Mouse (Mus musculus) erythroblast, embryonic 14.5 days (primary cell): ENCODE results near the gene Cel. TPM values are rescaled to one million over a fixed set of nuclear protein-coding genes. Genes with fewer than 3 reads are reported as not detected.

Experiments
- H3K27me3 ChIP-seq: 2 replicates; pipeline ENCODE4 v1.6.1; 2012; ENCODE audit warnings: inconsistent platforms; ENCODE audit not compliant: control insufficient read depth
- H3K36me3 ChIP-seq: 2 replicates; pipeline ENCODE4 v1.6.1; 2012; ENCODE audit warnings: mild to moderate bottlenecking, inconsistent platforms; ENCODE audit not compliant: control insufficient read depth
- H3K4me1 ChIP-seq: 2 replicates; pipeline ENCODE4 v1.6.1; 2012; ENCODE audit warnings: inconsistent platforms; ENCODE audit not compliant: control insufficient read depth
- H3K4me3 ChIP-seq: replicated peaks from 2 replicates; pipeline ENCODE3; 2012; ENCODE audit warnings: moderate library complexity, mild to moderate bottlenecking, inconsistent platforms
- H3K9me3 ChIP-seq: 2 replicates; pipeline ENCODE4 v1.6.1; 2012; ENCODE audit warnings: low read length, inconsistent platforms, mixed read lengths; ENCODE audit not compliant: control insufficient read depth
- GATA1 ChIP-seq: IDR thresholded peaks from 2 replicates; pipeline ENCODE4 v1.6.1; 2012; ENCODE audit warnings: low read length, inconsistent platforms, mixed read lengths
- TAL1 ChIP-seq: IDR thresholded peaks from 3 replicates; pipeline ENCODE4 v1.6.1; 2012; ENCODE audit warnings: low read length, inconsistent platforms, mixed read lengths
- polyA plus RNA-seq: library from polyadenylated mRNA; stranded (reverse); fragments of >175 nt; gene quantifications from 2 replicates; pipeline ENCODE4 v1.2.3, GENCODE M21; 2012

Cel gene
- polyA plus RNA-seq, 1 experiment: not detected

DNA sequence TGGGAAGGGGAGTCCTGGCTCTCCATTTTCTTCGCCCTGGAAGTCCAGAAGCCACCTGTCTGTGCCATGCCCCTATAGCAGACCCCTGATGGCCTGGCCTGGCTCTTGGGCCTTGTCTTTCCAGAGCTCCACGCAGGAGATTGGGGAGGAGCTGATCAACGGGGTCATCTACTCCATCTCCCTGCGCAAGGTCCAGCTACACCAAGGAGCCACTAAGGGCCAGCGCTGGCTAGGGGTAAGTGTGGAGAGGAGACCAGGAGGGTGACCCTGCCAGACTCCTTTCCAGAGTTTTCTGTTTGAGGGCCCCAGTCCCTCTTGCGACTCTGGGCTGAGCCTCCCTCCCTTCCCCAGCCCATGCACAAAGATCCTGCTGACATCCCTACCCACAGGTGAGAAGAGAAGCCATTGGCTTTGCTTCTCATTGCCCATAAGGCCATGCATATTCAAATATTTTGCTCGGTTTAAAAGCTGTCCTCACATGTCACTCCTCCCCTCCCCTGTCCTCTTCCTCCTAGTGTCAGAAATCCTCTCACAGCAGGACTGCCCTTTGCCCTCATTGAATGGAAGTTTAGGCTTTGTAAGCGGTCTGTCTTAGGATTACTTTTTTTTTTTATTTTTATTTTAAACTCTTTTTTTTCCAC is 22.5 kb downstream of the Cel start:
- H3K27me3 ChIP-seq: no peaks in the 10 kb centered on the region
- no peaks in the 10 kb centered on the region; the same call in 1 of the 2 replicates for H3K4me1 ChIP-seq
- H3K36me3 ChIP-seq: no peaks in the 10 kb centered on the region
- no peak for TF ChIP-seq GATA1
- TF ChIP-seq TAL1: no peak
- H3K9me3 ChIP-seq: no peaks in the 10 kb centered on the region
- H3K4me3 ChIP-seq: no peak overlapping the region

DNA sequence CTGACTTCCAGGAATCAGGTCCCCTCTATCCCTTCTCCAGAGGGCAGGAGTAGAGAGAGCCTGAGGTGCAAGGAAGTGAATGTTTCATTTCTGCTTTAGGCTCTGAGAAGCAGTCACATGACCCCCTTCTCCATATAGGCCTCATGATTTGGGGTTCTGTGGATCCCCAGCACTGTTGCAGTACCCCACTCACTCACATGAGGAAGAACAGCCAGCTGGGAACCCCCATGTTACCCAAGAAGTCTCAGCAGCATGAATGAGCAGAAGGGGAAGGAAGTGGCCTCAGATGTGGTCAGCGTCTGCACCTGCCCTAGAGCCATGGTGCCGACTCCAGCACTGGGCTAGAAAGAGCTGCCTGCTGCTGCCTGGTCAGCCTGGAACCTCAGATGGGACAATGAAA is 23.3 kb downstream of the Cel start:
- H3K4me1 ChIP-seq: no peaks in the 10 kb centered on the region; the same call in 1 of the 2 replicates
- no peaks in the 10 kb centered on the region for H3K27me3 ChIP-seq
- no peak for TF ChIP-seq GATA1
- no peak for TF ChIP-seq TAL1
- no peaks in the 10 kb centered on the region for H3K9me3 ChIP-seq
- no peaks in the 10 kb centered on the region for H3K36me3 ChIP-seq
- no peak overlapping the region for H3K4me3 ChIP-seq

DNA sequence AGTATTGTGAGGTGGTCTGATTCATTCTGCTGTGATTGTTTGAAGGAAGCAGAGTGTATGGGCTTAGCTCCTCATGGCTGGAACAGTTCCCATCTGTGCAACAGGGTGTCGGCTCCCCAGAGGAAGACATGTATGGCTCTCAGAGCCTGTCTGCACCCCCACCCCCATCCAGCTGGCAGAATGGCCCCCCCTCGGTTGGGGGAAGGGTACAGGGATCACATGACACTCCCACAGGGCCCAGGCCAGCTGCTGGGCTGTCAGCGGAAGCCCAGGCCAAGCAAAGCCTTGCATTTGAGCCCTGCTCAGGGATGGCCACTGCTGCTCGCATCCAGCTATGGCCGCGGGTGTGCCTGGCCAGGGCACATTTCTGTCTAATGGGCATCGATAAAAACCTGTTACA is 24.0 kb downstream of the Cel start:
- Histone ChIP-seq H3K4me3 (no peak overlapping the region), H3K4me1 (no peaks in the 10 kb centered on the region; the same call in 1 of the 2 replicates), H3K36me3 (no peaks in the 10 kb centered on the region), H3K9me3 (no peaks in the 10 kb centered on the region), H3K27me3 (peaks cover 2% of the 10 kb centered on the region)
- TF ChIP-seq GATA1 (no peak), TAL1 (no peak)

DNA sequence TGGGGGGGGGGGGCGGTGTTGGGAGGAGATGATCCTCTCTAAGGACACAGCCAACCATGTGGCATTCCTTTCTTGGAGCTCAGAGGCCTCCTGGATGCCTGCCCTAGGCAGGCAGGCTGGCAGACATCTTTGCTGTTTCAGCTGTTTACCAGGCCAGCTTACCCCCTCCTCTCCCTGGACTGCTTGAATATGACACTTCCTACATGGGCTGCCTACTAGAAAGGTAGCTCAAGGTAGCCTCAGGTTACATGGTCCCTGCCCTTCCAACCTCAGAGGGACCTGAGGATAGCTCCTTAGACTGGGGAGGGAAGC is 24.4 kb downstream of the Cel start:
- no peaks in the 10 kb centered on the region for H3K9me3 ChIP-seq
- H3K4me3 ChIP-seq: no peak overlapping the region
- no peak for TF ChIP-seq GATA1
- no peak for TF ChIP-seq TAL1
- H3K27me3 ChIP-seq: peaks cover 6% of the 10 kb centered on the region
- H3K4me1 ChIP-seq: no peaks in the 10 kb centered on the region; the same call in 1 of the 2 replicates
- no peaks in the 10 kb centered on the region for H3K36me3 ChIP-seq

DNA sequence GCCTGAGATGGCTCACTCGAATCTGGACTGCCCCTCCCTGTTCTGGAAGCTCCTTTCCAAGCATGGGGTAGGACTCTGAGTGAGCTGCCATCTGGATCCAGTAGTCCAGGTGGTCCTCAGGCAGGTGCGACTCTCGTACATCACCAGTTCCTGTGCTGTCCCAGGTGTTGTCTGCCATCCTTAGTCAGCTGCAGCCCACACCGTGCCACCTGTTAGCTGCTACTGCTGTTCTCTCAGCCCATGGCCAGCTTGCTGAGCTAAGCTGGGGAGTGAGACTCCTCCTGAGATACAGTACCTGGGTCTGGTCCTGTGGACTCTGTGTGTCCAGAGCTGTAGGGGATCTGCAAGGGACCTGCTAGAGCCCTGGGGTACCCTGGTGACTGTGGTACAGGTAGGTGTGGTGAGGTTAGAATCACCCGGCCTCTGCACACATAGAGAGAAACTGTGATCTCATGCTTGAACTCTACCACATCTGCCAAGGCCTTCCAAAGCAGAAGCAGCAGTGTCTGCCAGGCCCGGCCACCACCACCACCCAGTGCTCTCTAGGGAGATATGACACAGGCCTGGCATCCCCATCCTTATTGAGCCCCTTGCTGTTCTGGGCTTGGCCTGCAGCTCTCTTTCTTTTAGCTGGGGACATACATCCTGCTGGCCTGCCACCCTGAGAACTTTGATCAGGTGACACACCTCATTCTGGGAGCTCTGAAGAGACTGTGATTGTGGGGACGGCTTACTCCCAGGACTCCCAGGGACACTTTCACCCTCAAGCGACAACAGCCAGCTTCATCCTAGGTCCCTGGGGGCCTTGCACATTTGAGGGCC is 25.0 kb downstream of the Cel start:
- Histone ChIP-seq H3K27me3 (peaks cover 12% of the 10 kb centered on the region), H3K4me3 (no peak overlapping the region), H3K4me1 (peaks cover 5% of the 10 kb centered on the region), H3K36me3 (no peaks in the 10 kb centered on the region), H3K9me3 (no peaks in the 10 kb centered on the region)
- no peak for TF ChIP-seq TAL1
- no peak for TF ChIP-seq GATA1

DNA sequence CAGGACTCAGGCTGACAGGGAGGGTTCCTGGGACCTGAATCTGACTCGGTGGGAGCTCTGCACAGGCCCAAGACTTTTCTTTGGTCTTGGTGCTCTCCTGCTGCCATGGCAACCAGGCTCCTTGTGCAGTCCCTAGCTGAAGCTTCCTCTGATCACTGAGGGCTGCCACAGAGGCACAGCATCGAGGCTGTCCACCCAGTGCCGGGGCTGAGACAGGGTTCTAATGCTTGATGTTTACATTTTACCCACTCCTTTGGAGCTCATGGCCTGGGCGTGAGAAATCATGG is 25.6 kb downstream of the Cel start:
- Histone ChIP-seq H3K4me1 (peaks cover 7% of the 10 kb centered on the region), H3K9me3 (no peaks in the 10 kb centered on the region), H3K4me3 (no peak overlapping the region), H3K27me3 (peaks cover 14% of the 10 kb centered on the region), H3K36me3 (no peaks in the 10 kb centered on the region)
- TF ChIP-seq TAL1 (no peak), GATA1 (no peak)

DNA sequence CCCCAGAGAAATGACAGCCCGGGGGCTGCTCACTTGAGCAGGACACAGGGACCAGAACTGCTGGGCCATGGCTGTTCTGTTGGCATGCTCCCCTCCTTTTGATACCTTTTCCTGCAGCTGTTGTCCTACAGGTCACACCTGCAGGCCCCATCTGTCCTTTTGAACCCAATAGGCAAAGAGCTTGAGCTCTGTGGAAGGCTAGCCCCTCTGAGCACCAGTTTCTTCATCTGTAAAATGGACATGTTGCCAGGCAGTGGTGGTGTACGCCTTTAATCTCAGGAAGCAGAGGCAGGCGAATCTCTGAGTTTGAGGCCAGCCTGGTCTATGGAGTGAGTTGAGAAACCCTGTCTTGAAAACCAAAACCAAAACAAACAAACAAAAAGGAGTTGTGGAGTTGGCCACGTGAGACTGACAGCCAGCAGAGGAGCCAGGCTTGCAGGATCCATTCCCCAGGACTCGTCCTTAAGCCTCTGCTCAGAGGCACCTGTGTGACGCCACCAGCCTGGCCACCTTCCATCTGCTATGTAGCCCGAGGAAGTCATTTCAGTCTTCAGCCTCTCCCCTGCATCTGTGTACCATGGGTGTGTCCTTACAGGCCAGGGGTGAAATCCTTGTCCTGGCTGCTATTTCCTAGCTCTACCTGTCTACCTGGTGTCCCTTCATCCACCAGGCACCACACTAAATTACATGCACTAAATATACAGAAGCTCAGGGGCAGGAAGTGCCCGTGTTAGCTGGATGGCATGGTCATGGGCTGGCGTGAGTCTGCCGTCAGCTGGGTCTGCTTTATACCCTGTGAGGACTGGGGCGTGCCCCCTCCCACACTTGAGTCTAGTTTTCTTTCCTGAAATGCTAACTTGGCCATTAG is 26.2 kb downstream of the Cel start:
- Histone ChIP-seq H3K9me3 (no peaks in the 10 kb centered on the region), H3K36me3 (no peaks in the 10 kb centered on the region), H3K4me1 (peaks cover 7% of the 10 kb centered on the region), H3K4me3 (no peak overlapping the region), H3K27me3 (peaks cover 14% of the 10 kb centered on the region)
- TF ChIP-seq GATA1 (no peak), TAL1 (no peak)

DNA sequence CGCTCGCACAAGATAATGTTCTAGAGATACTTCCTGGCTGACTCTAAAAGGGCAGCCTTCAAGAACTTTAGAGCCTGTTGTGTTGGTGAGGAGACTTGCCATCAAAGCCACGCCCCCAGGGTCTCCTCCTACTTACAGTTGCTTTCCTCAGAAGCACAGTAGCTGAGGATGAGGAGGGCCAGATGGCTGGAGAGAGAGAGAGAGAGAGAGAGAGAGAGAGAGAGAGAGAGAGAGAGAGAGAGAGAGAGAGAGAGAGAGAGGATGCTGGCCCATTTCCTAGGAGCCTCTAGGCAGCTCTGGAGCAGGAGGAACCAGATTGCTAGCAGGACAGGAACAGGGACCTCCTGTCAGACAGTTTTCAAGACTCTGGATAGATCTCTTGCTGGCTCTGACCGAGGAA is 27.0 kb downstream of the Cel start:
- Histone ChIP-seq H3K36me3 (no peaks in the 10 kb centered on the region), H3K9me3 (no peaks in the 10 kb centered on the region), H3K27me3 (peaks cover 14% of the 10 kb centered on the region), H3K4me3 (no peak overlapping the region), H3K4me1 (peaks cover 7% of the 10 kb centered on the region)
- TF ChIP-seq GATA1 (no peak), TAL1 (no peak)

DNA sequence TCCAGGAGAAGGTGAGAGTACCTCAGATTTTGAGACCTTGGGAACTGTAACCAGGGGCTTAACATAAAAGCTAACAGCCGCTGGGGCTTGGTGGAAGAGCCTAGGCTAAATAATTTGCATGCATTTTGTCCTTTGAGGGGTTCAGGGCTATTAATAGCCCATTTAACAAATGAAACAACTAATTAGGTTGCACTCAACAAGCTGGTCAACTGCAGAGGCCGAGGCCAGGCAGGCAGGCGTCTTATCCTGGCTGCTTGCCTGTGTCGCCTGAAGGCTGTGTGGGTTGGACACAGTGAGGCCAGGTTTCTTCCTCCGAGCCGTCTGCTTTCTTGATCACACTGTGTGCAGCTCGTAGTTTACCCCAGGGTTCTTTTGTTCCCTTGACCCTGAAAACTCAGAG is 27.6 kb downstream of the Cel start:
- no peaks in the 10 kb centered on the region for H3K36me3 ChIP-seq
- H3K27me3 ChIP-seq: peaks cover 14% of the 10 kb centered on the region
- peaks cover 7% of the 10 kb centered on the region for H3K4me1 ChIP-seq
- no peak overlapping the region for H3K4me3 ChIP-seq
- no peak for TF ChIP-seq GATA1
- no peak for TF ChIP-seq TAL1
- no peaks in the 10 kb centered on the region for H3K9me3 ChIP-seq
